Mouse (Mus musculus): ENCODE results near the gene Papolb.

DNA sequence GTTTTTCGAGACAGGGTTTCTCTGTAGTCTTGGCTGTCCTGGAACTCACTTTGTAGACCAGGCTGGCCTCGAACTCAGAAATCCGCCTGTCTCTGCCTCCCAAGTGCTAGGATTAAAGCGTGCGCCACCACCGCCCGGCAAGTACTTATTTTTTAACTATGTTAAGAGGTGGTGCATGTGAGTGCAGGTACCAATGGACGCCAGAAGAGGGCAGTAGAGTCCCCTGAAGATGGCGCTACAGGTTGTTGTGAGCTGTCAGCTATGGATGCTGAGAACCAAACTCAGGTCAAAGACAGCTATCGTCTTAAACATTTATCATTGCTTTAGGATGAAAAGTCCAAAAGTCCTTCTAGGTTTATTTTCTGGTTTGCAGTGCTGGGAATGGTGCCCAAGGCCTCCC is 48.3 kb upstream of the Papolb start:
- TF ChIP-seq CTCF (IDR thresholded peaks at IDR 0.05; ENCODE audit: low read depth) (peak; percentile 25; the same call in 1 of the 2 replicates), EP300 (optimal IDR thresholded peaks at IDR 0.05) (no peak)
